Mouse (Mus musculus) lung, adult 18-20 months (tissue): ENCODE measurements around the gene Bahcc1.

Source experiments
- DNase-seq, 2 experiments: peaks; one replicate each; pipeline ENCODE4 v3.0.0; 2022; ENCODE audit warnings: mixed read lengths in 2 of 2

The Bahcc1 gene

GRCm38 (mm10) chr11:120262356-120262901 is 29.7 kb downstream of the Bahcc1 start:
- peak; percentile 91 to 94 for DNase-seq

GRCm38 (mm10) chr11:120263176-120263575 is 30.4 kb downstream of the Bahcc1 start:
- DNase-seq = no peak

- DNase-seq = no peak
Measured at GRCm38 (mm10) chr11:120264008-120264407, 31.3 kb downstream of the Bahcc1 start.

GRCm38 (mm10) chr11:120265458-120265857 is 32.7 kb downstream of the Bahcc1 start:
- DNase-seq = no peak

GRCm38 (mm10) chr11:120266259-120266758 is 33.6 kb downstream of the Bahcc1 start:
- DNase-seq = no peak

GRCm38 (mm10) chr11:120267274-120267673 is 34.5 kb downstream of the Bahcc1 start:
- no peak for DNase-seq

GRCm38 (mm10) chr11:120267676-120268075 is 34.9 kb downstream of the Bahcc1 start:
- DNase-seq = no peak

GRCm38 (mm10) chr11:120268195-120268967 is 35.6 kb downstream of the Bahcc1 start:
- DNase-seq = no peak

- DNase-seq = no peak
Measured at GRCm38 (mm10) chr11:120269007-120269406, 36.3 kb downstream of the Bahcc1 start.

- DNase-seq = peak in 1 of 2 experiments; percentile 51
Measured at GRCm38 (mm10) chr11:120269498-120270104, 36.9 kb downstream of the Bahcc1 start.

GRCm38 (mm10) chr11:120279335-120279734 is 46.6 kb downstream of the Bahcc1 start:
- peak; percentile 25 to 33 for DNase-seq

- peak; percentile 46 to 69 for DNase-seq
Measured at GRCm38 (mm10) chr11:120280281-120280773, 47.6 kb downstream of the Bahcc1 start.

- no peak for DNase-seq
Measured at GRCm38 (mm10) chr11:120280774-120281173, 48.0 kb downstream of the Bahcc1 start.

GRCm38 (mm10) chr11:120281197-120281596 is 48.5 kb downstream of the Bahcc1 start:
- DNase-seq = no peak

- peak; percentile 37 to 49 for DNase-seq
Measured at GRCm38 (mm10) chr11:120283542-120283941, 50.8 kb downstream of the Bahcc1 start.

- no peak for DNase-seq
Measured at GRCm38 (mm10) chr11:120289644-120290043, 56.9 kb downstream of the Bahcc1 start.

GRCm38 (mm10) chr11:120290266-120290665 is 57.5 kb downstream of the Bahcc1 start:
- no peak for DNase-seq

GRCm38 (mm10) chr11:120293714-120294113 is 61.0 kb downstream of the Bahcc1 start:
- no peak for DNase-seq

- DNase-seq = no peak
Measured at GRCm38 (mm10) chr11:120296305-120297144, 63.8 kb downstream of the Bahcc1 start.

- no peak for DNase-seq
Measured at GRCm38 (mm10) chr11:120297767-120298166, 65.0 kb downstream of the Bahcc1 start.

- no peak for DNase-seq
Measured at GRCm38 (mm10) chr11:120298441-120299141, 65.8 kb downstream of the Bahcc1 start.

GRCm38 (mm10) chr11:120299484-120299883 is 66.7 kb downstream of the Bahcc1 start:
- DNase-seq = no peak
